Mouse (Mus musculus): ENCODE measurements around the gene Dchs2. TPM values are rescaled to one million over a fixed set of nuclear protein-coding genes. Genes with fewer than 3 reads are reported as not detected.

Dchs2 gene
- polyA plus RNA-seq, 2 experiments, result under 0.01 TPM; not detected in 1

- Histone ChIP-seq H3K27me3 (ENCODE audit: control insufficient read depth, insufficient read depth, low read length) (no peaks in the 10 kb centered on the region), H3K9ac (replicated peaks) (no peak overlapping the region), H3K27ac (no peak overlapping the region), H3K4me2 (ENCODE audit: low read depth) (no peak overlapping the region), H3K4me3 (ENCODE audit: insufficient read depth in 1 of 2, low read depth in 2 of 2, low read length in 2 of 2) (no peak overlapping the region), H3K9me3 (ENCODE audit: control insufficient read depth, low read length) (no peaks in the 10 kb centered on the region), H3K36me3 (replicated peaks; ENCODE audit: control insufficient read depth, insufficient read depth, low read depth) (no peaks in the 10 kb centered on the region), H3K4me1 (replicated peaks; ENCODE audit: control insufficient read depth in 2 of 2, insufficient read depth in 2 of 2, low read length in 1 of 2) (no peaks in the 10 kb centered on the region)
- 45% methylated on average over 7 of the region's 7 CpGs for WGBS (ENCODE audit: insufficient replicate concordance)
- DNase-seq (ENCODE audit: low read depth in 3 of 3, low spot score in 3 of 3) (no peak), ATAC-seq (ENCODE audit: insufficient read depth) (no peak)
- no peak for TF ChIP-seq CTCF (IDR thresholded peaks at IDR 0.05; ENCODE audit: low read depth)
- no peak for TF ChIP-seq EP300 (IDR thresholded peaks at IDR 0.05; ENCODE audit: low read depth)
These were observed 84.8 kb downstream of the Dchs2 start for GRCm38 (mm10) chr3:83212578-83212977.

DNA sequence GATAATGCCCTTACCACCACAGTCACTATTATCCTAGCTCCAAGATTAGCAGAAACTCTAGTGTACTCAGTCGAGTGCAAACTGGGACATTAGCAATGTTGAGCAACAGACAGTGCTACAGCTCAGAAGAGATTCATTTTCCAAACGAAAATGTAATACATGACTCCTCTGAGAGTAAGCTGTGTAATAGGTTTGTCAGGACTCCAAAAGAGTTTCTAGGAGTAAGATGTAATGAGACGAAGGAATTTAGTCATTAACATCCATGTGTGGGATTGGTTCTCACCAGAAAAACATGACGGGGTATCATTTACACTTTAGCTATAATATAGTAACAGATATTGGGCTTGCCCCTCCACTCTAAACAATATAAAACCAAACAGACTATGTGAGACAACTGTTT lies 90.3 kb downstream of the Dchs2 start:
- 50% methylated on average over 4 of the region's 4 CpGs for WGBS (ENCODE audit: insufficient replicate concordance)

GRCm38 (mm10) chr3:83220101-83220500 lies 92.4 kb downstream of the Dchs2 start:
- DNase-seq (ENCODE audit: low read depth in 3 of 3, low spot score in 3 of 3) (no peak), ATAC-seq (ENCODE audit: insufficient read depth) (no peak)
- no peaks in the 10 kb centered on the region for H3K9me3 ChIP-seq (ENCODE audit: control insufficient read depth, low read length)
- H3K36me3 ChIP-seq (replicated peaks; ENCODE audit: control insufficient read depth, insufficient read depth, low read depth), result no peaks in the 10 kb centered on the region
- H3K4me3 ChIP-seq (ENCODE audit: insufficient read depth in 1 of 2, low read depth in 2 of 2, low read length in 2 of 2), result no peak overlapping the region
- no peak for TF ChIP-seq EP300 (IDR thresholded peaks at IDR 0.05; ENCODE audit: low read depth)
- no peak for TF ChIP-seq CTCF (IDR thresholded peaks at IDR 0.05; ENCODE audit: low read depth)
- WGBS (ENCODE audit: insufficient replicate concordance), result 49% methylated on average over 2 of the region's 2 CpGs
- no peaks in the 10 kb centered on the region for H3K4me1 ChIP-seq (replicated peaks; ENCODE audit: control insufficient read depth in 2 of 2, insufficient read depth in 2 of 2, low read length in 1 of 2)
- no peak overlapping the region for H3K27ac ChIP-seq
- H3K27me3 ChIP-seq (ENCODE audit: control insufficient read depth, insufficient read depth, low read length), result no peaks in the 10 kb centered on the region
- H3K4me2 ChIP-seq (ENCODE audit: low read depth), result no peak overlapping the region
- no peak overlapping the region for H3K9ac ChIP-seq (replicated peaks)

More for the DNA sequence above, 90.3 kb downstream of the Dchs2 start:
- Histone ChIP-seq H3K4me1 (replicated peaks; ENCODE audit: control insufficient read depth in 2 of 2, insufficient read depth in 2 of 2, low read length in 1 of 2) (no peaks in the 10 kb centered on the region), H3K27ac (no peak overlapping the region), H3K9ac (replicated peaks) (no peak overlapping the region), H3K27me3 (ENCODE audit: control insufficient read depth, insufficient read depth, low read length) (no peaks in the 10 kb centered on the region), H3K9me3 (ENCODE audit: control insufficient read depth, low read length) (no peaks in the 10 kb centered on the region), H3K4me3 (ENCODE audit: insufficient read depth in 1 of 2, low read depth in 2 of 2, low read length in 2 of 2) (no peak overlapping the region), H3K4me2 (ENCODE audit: low read depth) (no peak overlapping the region), H3K36me3 (replicated peaks; ENCODE audit: control insufficient read depth, insufficient read depth, low read depth) (no peaks in the 10 kb centered on the region)
- DNase-seq (ENCODE audit: low read depth in 3 of 3, low spot score in 3 of 3) (no peak), ATAC-seq (ENCODE audit: insufficient read depth) (no peak)
- TF ChIP-seq EP300 (IDR thresholded peaks at IDR 0.05; ENCODE audit: low read depth), result no peak

DNA sequence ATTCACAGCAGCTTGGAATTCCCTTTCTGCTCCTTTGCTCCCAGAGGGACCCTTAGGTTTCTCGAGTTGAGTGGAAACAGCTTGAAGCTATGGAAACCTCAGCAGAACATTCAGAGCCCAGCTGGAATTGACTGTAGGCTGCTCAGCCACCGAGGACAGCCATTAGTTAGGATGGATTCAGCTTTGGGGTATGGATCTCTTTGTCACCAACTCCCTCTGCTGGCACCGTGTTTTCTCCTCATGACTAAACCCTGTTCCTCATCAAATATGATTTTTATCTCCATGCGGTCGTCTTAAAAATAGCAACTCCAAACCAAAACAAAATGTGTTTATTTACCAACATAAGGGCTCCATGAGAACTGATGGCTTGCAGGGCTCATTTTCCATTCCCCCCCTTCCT lies 94.4 kb downstream of the Dchs2 start:
- Histone ChIP-seq H3K9ac (replicated peaks) (no peak overlapping the region), H3K36me3 (replicated peaks; ENCODE audit: control insufficient read depth, insufficient read depth, low read depth) (no peaks in the 10 kb centered on the region), H3K4me2 (ENCODE audit: low read depth) (no peak overlapping the region), H3K9me3 (ENCODE audit: control insufficient read depth, low read length) (no peaks in the 10 kb centered on the region), H3K27me3 (ENCODE audit: control insufficient read depth, insufficient read depth, low read length) (no peaks in the 10 kb centered on the region), H3K4me1 (replicated peaks; ENCODE audit: control insufficient read depth in 2 of 2, insufficient read depth in 2 of 2, low read length in 1 of 2) (no peaks in the 10 kb centered on the region), H3K27ac (no peak overlapping the region), H3K4me3 (ENCODE audit: insufficient read depth in 1 of 2, low read depth in 2 of 2, low read length in 2 of 2) (no peak overlapping the region)
- TF ChIP-seq CTCF (IDR thresholded peaks at IDR 0.05; ENCODE audit: low read depth), result no peak
- TF ChIP-seq EP300 (IDR thresholded peaks at IDR 0.05; ENCODE audit: low read depth), result no peak
- DNase-seq (ENCODE audit: low read depth in 3 of 3, low spot score in 3 of 3), result no peak
- WGBS (ENCODE audit: insufficient replicate concordance), result 54% methylated on average over 5 of the region's 5 CpGs
- no peak for ATAC-seq (ENCODE audit: insufficient read depth)

- TF ChIP-seq CTCF (IDR thresholded peaks at IDR 0.05; ENCODE audit: low read depth) (no peak), EP300 (IDR thresholded peaks at IDR 0.05; ENCODE audit: low read depth) (no peak)
- no peaks in the 10 kb centered on the region for H3K27me3 ChIP-seq (ENCODE audit: control insufficient read depth, insufficient read depth, low read length)
- no peak overlapping the region for H3K9ac ChIP-seq (replicated peaks)
- no peak for DNase-seq (ENCODE audit: low read depth in 3 of 3, low spot score in 3 of 3)
- H3K27ac ChIP-seq, result no peak overlapping the region
- ATAC-seq (ENCODE audit: insufficient read depth), result no peak
- no peaks in the 10 kb centered on the region for H3K36me3 ChIP-seq (replicated peaks; ENCODE audit: control insufficient read depth, insufficient read depth, low read depth)
- 59% methylated on average over 9 of the region's 9 CpGs for WGBS (ENCODE audit: insufficient replicate concordance)
- H3K9me3 ChIP-seq (ENCODE audit: control insufficient read depth, low read length), result no peaks in the 10 kb centered on the region
- no peak overlapping the region for H3K4me2 ChIP-seq (ENCODE audit: low read depth)
- no peaks in the 10 kb centered on the region for H3K4me1 ChIP-seq (replicated peaks; ENCODE audit: control insufficient read depth in 2 of 2, insufficient read depth in 2 of 2, low read length in 1 of 2)
- H3K4me3 ChIP-seq (ENCODE audit: insufficient read depth in 1 of 2, low read depth in 2 of 2, low read length in 2 of 2), result no peak overlapping the region
These were observed 100.6 kb downstream of the Dchs2 start for GRCm38 (mm10) chr3:83228383-83228782.

All from liver, embryonic 14.5 days (tissue).